Mouse (Mus musculus) bone marrow macrophage, adult 2 months (primary cell): ENCODE measurements around the gene Scg3.

ENCODE experiments used
- CTCF ChIP-seq: IDR thresholded peaks from 2 replicates; pipeline ENCODE4 v1.5.1; 2012; ENCODE audit warnings: low read depth, mild to moderate bottlenecking, low read length, moderate library complexity
- POLR2A ChIP-seq: IDR thresholded peaks from 2 replicates; pipeline ENCODE4 v1.6.1; 2012; ENCODE audit warnings: mild to moderate bottlenecking, low read depth, low read length, borderline replicate concordance

GRCm38 (mm10) chr9:75665364-75665763, 18.5 kb downstream of the Scg3 start:
- TF ChIP-seq CTCF, result no peak
- TF ChIP-seq POLR2A, result no peak
